Mouse (Mus musculus) hindbrain, embryonic 15.5 days (tissue): Measurements from ENCODE around the gene Cdkn2b. TPM values are rescaled to one million over a fixed set of nuclear protein-coding genes. Genes with fewer than 3 reads are reported as not detected.

ENCODE experiments used
- ATAC-seq: fragments of 200-750 bp; cut with Nextera tagmentation; 2 replicates; pipeline ENCODE4 v1.8.0; 2017; ENCODE audit warnings: low read depth, moderate number of reproducible peaks, moderate TSS enrichment; ENCODE audit not compliant: low FRiP score
- H3K27ac ChIP-seq: fragments of 300-500 bp; sonication (generic); replicated peaks from 2 replicates; pipeline ENCODE4 v1.5.1; 2015; ENCODE audit warnings: mild to moderate bottlenecking, inconsistent platforms
- H3K27me3 ChIP-seq: fragments of 300-500 bp; sonication (generic); 2 replicates; pipeline ENCODE4 v1.6.1; 2015; ENCODE audit warnings: control low read depth, inconsistent platforms
- H3K36me3 ChIP-seq: fragments of 300-500 bp; sonication (generic); 2 replicates; pipeline ENCODE4 v1.6.1; 2015; ENCODE audit warnings: control low read depth, inconsistent platforms
- H3K4me1 ChIP-seq: fragments of 300-500 bp; sonication (generic); replicated peaks from 2 replicates; pipeline ENCODE4 v1.6.1; 2015; ENCODE audit warnings: control low read depth, inconsistent platforms
- H3K4me2 ChIP-seq: fragments of 300-500 bp; sonication (generic); 2 replicates; pipeline ENCODE4 v1.6.1; 2015; ENCODE audit warnings: moderate library complexity, mild to moderate bottlenecking, inconsistent platforms
- H3K4me3 ChIP-seq: fragments of 300-500 bp; sonication (generic); 2 replicates; pipeline ENCODE4 v1.5.1; 2015; ENCODE audit warnings: mild to moderate bottlenecking, inconsistent platforms
- H3K9ac ChIP-seq: fragments of 300-500 bp; sonication (generic); 2 replicates; pipeline ENCODE4 v1.6.1; 2015; ENCODE audit warnings: inconsistent platforms
- H3K9me3 ChIP-seq: fragments of 300-500 bp; sonication (generic); 2 replicates; pipeline ENCODE4 v1.6.1; 2016; ENCODE audit warnings: control low read depth, inconsistent platforms
- WGBS: fragments of 180-500 bp; shearing (Covaris S2); methylation state at CpG from one replicate; pipeline ENCODE4 v1.1.7; 2015; 5-methylcytosine and 5-hydroxymethylcytosine counted together
- polyA plus RNA-seq: library from polyadenylated mRNA; unstranded; fragments of >200 nt; fragmentation: Nextera tagmentation; extraction: Ambion mirVana; gene quantifications from 2 replicates; pipeline ENCODE4 v1.2.1, GENCODE M21; 2015

The Cdkn2b gene
- polyA plus RNA-seq, 1 experiment from 2014 or later, result 1.0 TPM

- H3K9ac ChIP-seq, result no peak overlapping the region
- H3K4me3 ChIP-seq, result no peak overlapping the region
- 0 out of 2 replicates have a peak, but pooled peaks cover 5% of the 10 kb centered on the region for H3K4me1 ChIP-seq
- H3K36me3 ChIP-seq, result no peaks in the 10 kb centered on the region
- peaks cover 83% of the 10 kb centered on the region for H3K27me3 ChIP-seq
- no peaks in the 10 kb centered on the region for H3K9me3 ChIP-seq
- 26% methylated on average over 7 of the region's 7 CpGs for WGBS
- no peak overlapping the region for H3K4me2 ChIP-seq
- no peak overlapping the region for H3K27ac ChIP-seq
- no peak for ATAC-seq
Measured at GRCm38 (mm10) chr4:89285688-89286087, 25.2 kb downstream of the Cdkn2b start.

- Histone ChIP-seq H3K4me2 (no peak overlapping the region), H3K27me3 (peaks cover 82% of the 10 kb centered on the region), H3K36me3 (no peaks in the 10 kb centered on the region), H3K4me1 (0 out of 2 replicates have a peak, but pooled peaks cover 5% of the 10 kb centered on the region), H3K9ac (no peak overlapping the region), H3K27ac (no peak overlapping the region), H3K9me3 (no peaks in the 10 kb centered on the region), H3K4me3 (no peak overlapping the region)
- no peak for ATAC-seq
- 2% methylated on average over 12 of the region's 12 CpGs for WGBS
Measured at GRCm38 (mm10) chr4:89282661-89283060, 28.2 kb downstream of the Cdkn2b start.

- Histone ChIP-seq H3K4me1 (0 out of 2 replicates have a peak, but pooled peaks cover 5% of the 10 kb centered on the region), H3K9ac (no peak overlapping the region), H3K27me3 (peaks cover 83% of the 10 kb centered on the region), H3K36me3 (no peaks in the 10 kb centered on the region), H3K9me3 (no peaks in the 10 kb centered on the region), H3K27ac (no peak overlapping the region), H3K4me3 (no peak overlapping the region), H3K4me2 (no peak overlapping the region)
- ATAC-seq, result peak; percentile 51; the same call in 1 of the 2 replicates
- WGBS, result under 1% methylated on average over 25 of the region's 25 CpGs
Measured at GRCm38 (mm10) chr4:89282036-89282566, 28.7 kb downstream of the Cdkn2b start.

- Histone ChIP-seq H3K4me3 (no peak overlapping the region), H3K27ac (no peak overlapping the region), H3K9ac (no peak overlapping the region), H3K9me3 (no peaks in the 10 kb centered on the region), H3K4me2 (no peak overlapping the region), H3K27me3 (peaks cover 87% of the 10 kb centered on the region), H3K36me3 (no peaks in the 10 kb centered on the region), H3K4me1 (0 out of 2 replicates have a peak, but pooled peaks cover 5% of the 10 kb centered on the region)
- no peak for ATAC-seq
- WGBS, result 3% methylated on average over 7 of the region's 7 CpGs
Measured at GRCm38 (mm10) chr4:89281236-89281635, 29.6 kb downstream of the Cdkn2b start.

- Histone ChIP-seq H3K9ac (no peak overlapping the region), H3K27me3 (peaks cover 91% of the 10 kb centered on the region), H3K4me3 (no peak overlapping the region), H3K9me3 (no peaks in the 10 kb centered on the region), H3K4me1 (0 out of 2 replicates have a peak, but pooled peaks cover 5% of the 10 kb centered on the region), H3K36me3 (no peaks in the 10 kb centered on the region), H3K4me2 (no peak overlapping the region), H3K27ac (no peak overlapping the region)
- no peak for ATAC-seq
- 0% methylated on average over 2 of the region's 2 CpGs for WGBS
Measured at GRCm38 (mm10) chr4:89279641-89280040, 31.2 kb downstream of the Cdkn2b start.

- peaks cover 91% of the 10 kb centered on the region for H3K27me3 ChIP-seq
- H3K27ac ChIP-seq, result no peak overlapping the region
- no peaks in the 10 kb centered on the region for H3K36me3 ChIP-seq
- 0 out of 2 replicates have a peak, but pooled peaks cover 5% of the 10 kb centered on the region for H3K4me1 ChIP-seq
- no peak overlapping the region for H3K9ac ChIP-seq
- 7% methylated on average over 5 of the region's 5 CpGs for WGBS
- no peak overlapping the region for H3K4me2 ChIP-seq
- H3K9me3 ChIP-seq, result no peaks in the 10 kb centered on the region
- no peak overlapping the region for H3K4me3 ChIP-seq
- ATAC-seq, result no peak
Measured at GRCm38 (mm10) chr4:89277381-89277940, 33.4 kb downstream of the Cdkn2b start.

- H3K9ac ChIP-seq, result no peak overlapping the region
- H3K9me3 ChIP-seq, result no peaks in the 10 kb centered on the region
- no peak for ATAC-seq
- no peaks in the 10 kb centered on the region for H3K36me3 ChIP-seq
- H3K27me3 ChIP-seq, result peaks cover 91% of the 10 kb centered on the region
- H3K4me2 ChIP-seq, result no peak overlapping the region
- H3K4me3 ChIP-seq, result no peak overlapping the region
- under 1% methylated on average over 37 of the region's 37 CpGs for WGBS
- no peak overlapping the region for H3K27ac ChIP-seq
- no peaks in the 10 kb centered on the region for H3K4me1 ChIP-seq
Measured at GRCm38 (mm10) chr4:89276669-89277219, 34.1 kb downstream of the Cdkn2b start.

- WGBS, result 2% methylated on average over 25 of the region's 25 CpGs
- peaks cover 89% of the 10 kb centered on the region for H3K27me3 ChIP-seq
- H3K36me3 ChIP-seq, result no peaks in the 10 kb centered on the region
- H3K4me3 ChIP-seq, result no peak overlapping the region
- no peak overlapping the region for H3K9ac ChIP-seq
- H3K4me2 ChIP-seq, result no peak overlapping the region
- H3K4me1 ChIP-seq, result no peaks in the 10 kb centered on the region
- ATAC-seq, result no peak
- H3K9me3 ChIP-seq, result no peaks in the 10 kb centered on the region
- no peak overlapping the region for H3K27ac ChIP-seq
Measured at GRCm38 (mm10) chr4:89275811-89276584, 34.8 kb downstream of the Cdkn2b start.

GRCm38 (mm10) chr4:89274829-89275548 lies 35.9 kb downstream of the Cdkn2b start:
- peak; percentile 30; the same call in 1 of the 2 replicates for ATAC-seq
- no peaks in the 10 kb centered on the region for H3K36me3 ChIP-seq
- 1% methylated on average over 24 of the region's 24 CpGs for WGBS

GRCm38 (mm10) chr4:89274006-89274405 lies 36.8 kb downstream of the Cdkn2b start:
- no peak for ATAC-seq
- WGBS, result under 1% methylated on average over 14 of the region's 14 CpGs
- Histone ChIP-seq H3K9ac (no peak overlapping the region), H3K36me3 (no peaks in the 10 kb centered on the region), H3K4me3 (no peak overlapping the region), H3K4me1 (no peaks in the 10 kb centered on the region), H3K9me3 (no peaks in the 10 kb centered on the region), H3K27me3 (peaks cover 87% of the 10 kb centered on the region), H3K27ac (no peak overlapping the region), H3K4me2 (no peak overlapping the region)

More at GRCm38 (mm10) chr4:89274829-89275548, 35.9 kb downstream of the Cdkn2b start:
- no peak overlapping the region for H3K4me3 ChIP-seq
- no peaks in the 10 kb centered on the region for H3K9me3 ChIP-seq
- no peak overlapping the region for H3K4me2 ChIP-seq
- H3K27me3 ChIP-seq, result peaks cover 91% of the 10 kb centered on the region
- no peak overlapping the region for H3K9ac ChIP-seq
- H3K27ac ChIP-seq, result no peak overlapping the region
- no peaks in the 10 kb centered on the region for H3K4me1 ChIP-seq

GRCm38 (mm10) chr4:89273585-89273984 lies 37.3 kb downstream of the Cdkn2b start:
- H3K27me3 ChIP-seq, result peaks cover 87% of the 10 kb centered on the region
- H3K9me3 ChIP-seq, result no peaks in the 10 kb centered on the region
- H3K4me3 ChIP-seq, result no peak overlapping the region
- ATAC-seq, result no peak
- H3K27ac ChIP-seq, result no peak overlapping the region
- no peaks in the 10 kb centered on the region for H3K36me3 ChIP-seq
- no peak overlapping the region for H3K9ac ChIP-seq
- H3K4me1 ChIP-seq, result no peaks in the 10 kb centered on the region
- H3K4me2 ChIP-seq, result no peak overlapping the region
- WGBS, result 0% methylated on average over 9 of the region's 9 CpGs
